Mouse (Mus musculus) small intestine, adult 2 months (tissue): Measurements from ENCODE around the gene Ppp1r32. TPM values are rescaled to one million over a fixed set of nuclear protein-coding genes. Genes with fewer than 3 reads are reported as not detected.

ENCODE experiments used
- H3K27ac ChIP-seq: fragments of 200-500 bp; 2 replicates; pipeline ENCODE4 v1.5.1; 2012; ENCODE audit warnings: low read depth, low read length, control low read depth, inconsistent platforms; ENCODE audit not compliant: insufficient read depth
- H3K27me3 ChIP-seq: fragments of 200-500 bp; 2 replicates; pipeline ENCODE4 v1.6.1; 2012; ENCODE audit warnings: mild to moderate bottlenecking, moderate library complexity, low read length, inconsistent platforms; ENCODE audit not compliant: control insufficient read depth, insufficient read depth
- H3K36me3 ChIP-seq: fragments of 200-500 bp; 2 replicates; pipeline ENCODE4 v1.6.1; 2012; ENCODE audit warnings: mild to moderate bottlenecking, low read length, control low read depth, inconsistent platforms; ENCODE audit not compliant: control insufficient read depth, insufficient read depth
- H3K4me1 ChIP-seq: fragments of 200-500 bp; 2 replicates; pipeline ENCODE4 v1.6.1; 2012; ENCODE audit warnings: low read length, inconsistent platforms, mixed read lengths; ENCODE audit not compliant: control insufficient read depth, insufficient read depth, insufficient read length
- H3K4me3 ChIP-seq: fragments of 200-500 bp; 2 replicates; pipeline ENCODE4 v1.5.1; 2012; ENCODE audit warnings: low read depth, mild to moderate bottlenecking, control low read depth, inconsistent platforms, low read length, moderate library complexity
- CTCF ChIP-seq: fragments of 200-500 bp; IDR thresholded peaks from 2 replicates; pipeline ENCODE4 v1.5.1; 2012; ENCODE audit warnings: low read depth, mild to moderate bottlenecking, control low read depth, inconsistent platforms, low read length, moderate library complexity, mixed read lengths; ENCODE audit not compliant: insufficient replicate concordance, insufficient read length; ENCODE audit errors: extremely low read depth
- POLR2A ChIP-seq: fragments of 200-500 bp; IDR thresholded peaks from 2 replicates; pipeline ENCODE4 v1.6.1; 2012; ENCODE audit warnings: low read depth, mild to moderate bottlenecking, control low read depth, inconsistent platforms, low read length, moderate library complexity
- WGBS: fragments of 180-500 bp; shearing (Covaris S2); methylation state at CpG from one replicate; pipeline ENCODE4 v1.1.7; 2018; 5-methylcytosine and 5-hydroxymethylcytosine counted together
- polyA plus RNA-seq: library from polyadenylated mRNA; depleted of rRNA; stranded (reverse); fragments of >200 nt; gene quantifications from 2 replicates; pipeline ENCODE4 v1.2.3, GENCODE M21; 2012; rRNA removed

Gene Ppp1r32
- polyA plus RNA-seq, 1 experiment: 0.87 TPM

DNA sequence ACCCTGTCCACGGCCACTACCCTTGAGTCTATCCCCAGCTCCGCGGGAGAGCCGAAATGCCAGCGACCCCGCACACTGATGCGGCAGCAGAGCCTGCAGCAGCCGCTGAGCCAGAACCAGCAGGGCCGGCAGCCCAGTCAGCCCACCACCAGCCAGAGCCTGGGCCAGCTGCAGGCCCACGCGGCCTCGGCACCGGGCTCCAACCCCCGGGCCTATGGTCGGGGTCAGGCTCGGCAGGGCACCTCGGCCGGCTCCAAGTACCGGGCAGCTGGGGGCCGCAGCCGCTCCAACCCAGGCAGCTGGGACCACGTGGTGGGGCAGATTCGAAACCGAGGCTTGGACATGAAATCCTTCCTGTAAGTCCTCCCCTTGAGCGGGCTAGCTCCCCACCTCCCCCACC lies 56.4 kb downstream of the Ppp1r32 start:
- WGBS: 69% methylated on average over 25 of the region's 25 CpGs
- Histone ChIP-seq H3K4me1 (no peaks in the 10 kb centered on the region), H3K27ac (no peak overlapping the region), H3K27me3 (peaks cover 15% of the 10 kb centered on the region; the same call in 1 of the 2 replicates), H3K4me3 (no peak overlapping the region), H3K36me3 (no peaks in the 10 kb centered on the region)
- TF ChIP-seq CTCF: no peak
- TF ChIP-seq POLR2A: no peak

DNA sequence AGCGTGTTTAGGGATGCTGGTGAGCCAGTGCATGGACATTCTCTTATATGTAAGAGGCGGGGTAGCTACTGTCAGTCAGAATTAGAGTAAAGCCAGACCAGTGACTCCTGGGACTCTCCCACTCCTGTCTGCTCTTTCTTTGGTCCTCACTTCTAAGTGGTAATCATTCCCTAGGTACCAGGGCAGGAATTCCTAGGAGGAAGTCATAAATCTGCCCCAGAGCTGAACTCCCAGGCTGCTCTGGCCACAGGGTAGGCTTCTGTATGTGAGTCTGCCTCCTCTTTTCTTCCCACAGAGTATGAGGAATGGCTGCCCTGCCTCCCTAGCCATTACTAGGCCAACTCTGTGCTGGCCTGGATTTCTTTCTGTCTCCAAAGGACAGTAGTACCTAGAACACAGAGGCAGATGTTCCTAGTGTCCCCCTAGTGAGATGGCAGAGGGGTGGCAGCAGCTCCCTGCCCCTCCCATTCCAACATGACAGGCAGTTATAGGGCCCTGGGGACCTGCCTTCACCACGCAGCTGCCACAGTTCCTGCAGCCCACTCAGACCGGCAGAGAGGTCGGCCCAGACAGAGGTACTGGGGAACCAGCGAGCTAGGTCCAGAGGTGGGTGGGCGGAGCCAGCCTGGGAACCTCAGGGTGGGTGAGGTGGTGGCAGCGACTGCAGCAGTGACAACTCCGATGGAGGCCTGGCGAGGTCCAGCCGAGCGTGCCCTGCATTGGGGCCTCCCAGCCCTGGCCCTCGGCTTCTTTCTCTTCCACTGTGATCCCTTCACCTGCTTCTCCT lies 57.1 kb downstream of the Ppp1r32 start:
- no peak overlapping the region for H3K4me3 ChIP-seq

DNA sequence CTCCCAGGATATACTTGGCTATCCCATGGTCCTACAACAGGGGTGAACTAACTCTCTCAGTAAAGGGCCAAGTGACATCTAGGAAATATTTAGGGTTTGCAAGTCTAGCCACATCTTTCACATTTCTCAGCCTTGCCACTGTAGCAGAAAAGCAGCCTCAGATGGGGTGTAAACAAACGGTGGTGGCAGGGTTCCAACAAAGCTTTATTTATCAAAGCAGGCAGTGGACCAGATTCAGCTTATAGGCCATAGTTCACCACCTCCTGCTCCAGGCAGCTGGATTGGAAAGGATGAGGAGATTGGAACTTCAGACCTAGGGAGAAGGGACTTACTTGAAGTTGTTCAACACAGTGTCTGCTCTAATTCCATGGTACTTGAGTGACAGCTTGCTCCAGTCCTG lies 58.0 kb downstream of the Ppp1r32 start:
- WGBS: 18% methylated on average over 1 of the region's 1 CpGs
- TF ChIP-seq POLR2A (no peak), CTCF (no peak)
- H3K36me3 ChIP-seq: no peaks in the 10 kb centered on the region
- peaks cover 15% of the 10 kb centered on the region; the same call in 1 of the 2 replicates for H3K27me3 ChIP-seq
- H3K4me1 ChIP-seq: no peaks in the 10 kb centered on the region
- no peak overlapping the region for H3K27ac ChIP-seq
- H3K4me3 ChIP-seq: no peak overlapping the region

More for the DNA sequence above, 57.1 kb downstream of the Ppp1r32 start:
- no peaks in the 10 kb centered on the region for H3K4me1 ChIP-seq
- 55% methylated on average over 13 of the region's 13 CpGs for WGBS
- H3K27ac ChIP-seq: no peak overlapping the region
- TF ChIP-seq POLR2A (no peak), CTCF (no peak)
- H3K36me3 ChIP-seq: no peaks in the 10 kb centered on the region
- H3K27me3 ChIP-seq: peaks cover 15% of the 10 kb centered on the region; the same call in 1 of the 2 replicates

Other genes with a start within 250 kb of the Ppp1r32 start
- 58.3 and 65.5 TPM in 2 replicates for gene Myrf, start 242.2 kb downstream of the Ppp1r32 start, polyA plus RNA-seq
- 5.6 and 8.7 TPM in 2 replicates for gene Dagla, start 178.1 kb downstream of the Ppp1r32 start, polyA plus RNA-seq
- 2.6 and 10.5 TPM in 2 replicates for gene Syt7, start 93.8 kb downstream of the Ppp1r32 start, polyA plus RNA-seq
- gene Lrrc10b, start 25.5 kb downstream of the Ppp1r32 start, polyA plus RNA-seq: 5.5 and 5.9 TPM in 2 replicates
- gene Cpsf7, start 42.3 kb upstream of the Ppp1r32 start, polyA plus RNA-seq: 11.1 and 24.9 TPM in 2 replicates
- gene Sdhaf2, start 43.2 kb upstream of the Ppp1r32 start, polyA plus RNA-seq: 10.3 and 17.1 TPM in 2 replicates
- 3.2 and 3.7 TPM in 2 replicates for gene Tmem216, start 73.3 kb upstream of the Ppp1r32 start, polyA plus RNA-seq
- 18.1 and 31.6 TPM in 2 replicates for gene Cyb561a3, start 94.2 kb upstream of the Ppp1r32 start, polyA plus RNA-seq
- gene Tmem138, start 94.4 kb upstream of the Ppp1r32 start, polyA plus RNA-seq: 3.1 and 3.4 TPM in 2 replicates
- gene Ddb1, start 122.4 kb upstream of the Ppp1r32 start, polyA plus RNA-seq: 37.7 and 57.2 TPM in 2 replicates
- gene Tkfc, start 122.7 kb upstream of the Ppp1r32 start, polyA plus RNA-seq: 124 and 224 TPM in 2 replicates
- gene Vwce, start 151.3 kb upstream of the Ppp1r32 start, polyA plus RNA-seq: 5.5 and 11.3 TPM in 2 replicates
- 1.1 TPM in 1 of 2 replicates, not detected in the other for gene Pga5, start 195.1 kb upstream of the Ppp1r32 start, polyA plus RNA-seq
- gene Vps37c, start 205.8 kb upstream of the Ppp1r32 start, polyA plus RNA-seq: 20.2 and 37.6 TPM in 2 replicates